Mouse (Mus musculus) embryonic facial prominence, embryonic 14.5 days (tissue): ENCODE measurements around the gene Olfr1291-ps1. TPM values are rescaled to one million over a fixed set of nuclear protein-coding genes. Genes with fewer than 3 reads are reported as not detected.

ENCODE experiments used
- polyA plus RNA-seq: library from polyadenylated mRNA; unstranded; fragments of >200 nt; fragmentation: Nextera tagmentation; extraction: Ambion mirVana; gene quantifications from 2 replicates; pipeline ENCODE4 v1.2.1, GENCODE M21; 2014

The Olfr1291-ps1 gene
- polyA plus RNA-seq, 1 experiment from 2014 or later: not detected

Other genes starting within 250 kb of the Olfr1291-ps1 start
- gene Olfr1276, start 242.7 kb upstream of the Olfr1291-ps1 start, polyA plus RNA-seq: not detected in 2 replicates
- not detected in 2 replicates for gene Olfr1277, start 223.1 kb upstream of the Olfr1291-ps1 start, polyA plus RNA-seq
- not detected in 2 replicates for gene Olfr1278, start 207.0 kb upstream of the Olfr1291-ps1 start, polyA plus RNA-seq
- not detected in 2 replicates for gene Olfr1279, start 196.5 kb upstream of the Olfr1291-ps1 start, polyA plus RNA-seq
- gene Olfr1280, start 183.2 kb upstream of the Olfr1291-ps1 start, polyA plus RNA-seq: not detected in 2 replicates
- gene Olfr1281, start 170.7 kb upstream of the Olfr1291-ps1 start, polyA plus RNA-seq: not detected in 2 replicates
- gene Olfr1282, start 161.1 kb upstream of the Olfr1291-ps1 start, polyA plus RNA-seq: not detected in 2 replicates
- not detected in 2 replicates for gene Olfr1283, start 130.4 kb upstream of the Olfr1291-ps1 start, polyA plus RNA-seq
- not detected in 2 replicates for gene Olfr1284, start 121.7 kb upstream of the Olfr1291-ps1 start, polyA plus RNA-seq
- not detected in 2 replicates for gene Olfr1286, start 74.1 kb upstream of the Olfr1291-ps1 start, polyA plus RNA-seq
- gene Olfr1287, start 48.0 kb upstream of the Olfr1291-ps1 start, polyA plus RNA-seq: not detected in 2 replicates
- gene Olfr1288, start 23.1 kb upstream of the Olfr1291-ps1 start, polyA plus RNA-seq: not detected in 2 replicates
- gene Olfr1289, start 16.4 kb upstream of the Olfr1291-ps1 start, polyA plus RNA-seq: not detected in 2 replicates
- not detected in 2 replicates for gene Olfr1290, start 3.4 kb upstream of the Olfr1291-ps1 start, polyA plus RNA-seq
- not detected in 2 replicates for gene Olfr1293-ps, start 28.0 kb downstream of the Olfr1291-ps1 start, polyA plus RNA-seq
- gene Olfr1294, start 43.1 kb downstream of the Olfr1291-ps1 start, polyA plus RNA-seq: not detected in 2 replicates
- gene Olfr1295, start 72.5 kb downstream of the Olfr1291-ps1 start, polyA plus RNA-seq: 0.22 TPM in 1 of 2 replicates, not detected in the other
- 0.13 and 0.37 TPM in 2 replicates for gene Olfr1297, start 129.3 kb downstream of the Olfr1291-ps1 start, polyA plus RNA-seq
- gene Olfr1298, start 152.0 kb downstream of the Olfr1291-ps1 start, polyA plus RNA-seq: not detected in 2 replicates
- gene Olfr1299, start 164.2 kb downstream of the Olfr1291-ps1 start, polyA plus RNA-seq: not detected in 2 replicates